Mouse (Mus musculus): ENCODE measurements around the gene Dbx2. TPM values are rescaled to one million over a fixed set of nuclear protein-coding genes. Genes with fewer than 3 reads are reported as not detected.

Gene Dbx2
- total and polyA plus RNA-seq, 2 experiments from 2014 or later: not detected

GRCm38 (mm10) chr15:95661718-95662117 is 6.0 kb upstream of the Dbx2 start:
- DNase-seq (ENCODE audit: low spot score) (no peak), ATAC-seq (ENCODE audit: insufficient read depth, low read depth) (no peak)
- Histone ChIP-seq H3K4me1 (ENCODE audit: control insufficient read depth, insufficient read depth) (no peaks in the 10 kb centered on the region), H3K36me3 (replicated peaks; ENCODE audit: control insufficient read depth, insufficient read depth, low read length) (no peaks in the 10 kb centered on the region), H3K9ac (replicated peaks; ENCODE audit: low read depth, low read length) (no peak overlapping the region), H3K4me3 (ENCODE audit: low read depth, low read length) (no peak overlapping the region), H3K27ac (ENCODE audit: low read depth) (no peak overlapping the region), H3K9me3 (replicated peaks; ENCODE audit: control insufficient read depth, low read length) (no peaks in the 10 kb centered on the region), H3K4me2 (ENCODE audit: low read depth, low read length) (no peak overlapping the region), H3K27me3 (ENCODE audit: control insufficient read depth, insufficient read depth, low read length) (0 out of 2 replicates have a peak, but pooled peaks cover 3% of the 10 kb centered on the region)
- 65% methylated on average over 2 of the region's 2 CpGs for WGBS
- TF ChIP-seq EP300 (IDR thresholded peaks at IDR 0.05; ENCODE audit: low read depth): no peak
- TF ChIP-seq CTCF (IDR thresholded peaks at IDR 0.05; ENCODE audit: low read depth): no peak

- ATAC-seq (ENCODE audit: insufficient read depth, low read depth) (no peak), DNase-seq (ENCODE audit: low spot score) (no peak)
- H3K9me3 ChIP-seq (replicated peaks; ENCODE audit: control insufficient read depth, low read length): no peaks in the 10 kb centered on the region
- no peak overlapping the region for H3K9ac ChIP-seq (replicated peaks; ENCODE audit: low read depth, low read length)
- no peak for TF ChIP-seq EP300 (IDR thresholded peaks at IDR 0.05; ENCODE audit: low read depth)
- TF ChIP-seq CTCF (IDR thresholded peaks at IDR 0.05; ENCODE audit: low read depth): no peak
- peaks cover 7% of the 10 kb centered on the region for H3K27me3 ChIP-seq (ENCODE audit: control insufficient read depth, insufficient read depth, low read length)
- 25% methylated on average over 5 of the region's 5 CpGs for WGBS
- H3K4me2 ChIP-seq (ENCODE audit: low read depth, low read length): no peak overlapping the region
- no peak overlapping the region for H3K27ac ChIP-seq (ENCODE audit: low read depth)
- no peaks in the 10 kb centered on the region for H3K4me1 ChIP-seq (ENCODE audit: control insufficient read depth, insufficient read depth)
- no peak overlapping the region for H3K4me3 ChIP-seq (ENCODE audit: low read depth, low read length)
- no peaks in the 10 kb centered on the region for H3K36me3 ChIP-seq (replicated peaks; ENCODE audit: control insufficient read depth, insufficient read depth, low read length)
These were observed 4.6 kb upstream of the Dbx2 start for GRCm38 (mm10) chr15:95660368-95660767.

- WGBS: 1% methylated on average over 46 of the region's 49 CpGs
- H3K27me3 ChIP-seq (ENCODE audit: control insufficient read depth, insufficient read depth, low read length): peaks cover 62% of the 10 kb centered on the region
These were observed 1.4 kb downstream of the Dbx2 start for GRCm38 (mm10) chr15:95654211-95654897.

GRCm38 (mm10) chr15:95653812-95654210 is 1.9 kb downstream of the Dbx2 start:
- Histone ChIP-seq H3K9ac (replicated peaks; ENCODE audit: low read depth, low read length) (no peak overlapping the region), H3K27ac (ENCODE audit: low read depth) (no peak overlapping the region), H3K4me1 (ENCODE audit: control insufficient read depth, insufficient read depth) (no peaks in the 10 kb centered on the region), H3K4me3 (ENCODE audit: low read depth, low read length) (0 out of 2 replicates have a peak overlapping the region, but pooled peaks have one; percentile 24), H3K27me3 (ENCODE audit: control insufficient read depth, insufficient read depth, low read length) (peaks cover 65% of the 10 kb centered on the region), H3K36me3 (replicated peaks; ENCODE audit: control insufficient read depth, insufficient read depth, low read length) (no peaks in the 10 kb centered on the region), H3K4me2 (ENCODE audit: low read depth, low read length) (no peak overlapping the region), H3K9me3 (replicated peaks; ENCODE audit: control insufficient read depth, low read length) (no peaks in the 10 kb centered on the region)
- WGBS: 5% methylated on average over 6 of the region's 6 CpGs
- TF ChIP-seq CTCF (IDR thresholded peaks at IDR 0.05; ENCODE audit: low read depth) (no peak), EP300 (IDR thresholded peaks at IDR 0.05; ENCODE audit: low read depth) (no peak)
- DNase-seq (ENCODE audit: low spot score) (no peak), ATAC-seq (ENCODE audit: insufficient read depth, low read depth) (no peak)

More at GRCm38 (mm10) chr15:95654211-95654897, 1.4 kb downstream of the Dbx2 start:
- no peak for TF ChIP-seq EP300 (IDR thresholded peaks at IDR 0.05; ENCODE audit: low read depth)
- TF ChIP-seq CTCF (IDR thresholded peaks at IDR 0.05; ENCODE audit: low read depth): no peak
- peak overlapping the region; percentile 44 for H3K4me2 ChIP-seq (ENCODE audit: low read depth, low read length)
- peak overlapping the region; percentile 24 for H3K4me3 ChIP-seq (ENCODE audit: low read depth, low read length)
- ATAC-seq (ENCODE audit: insufficient read depth, low read depth) (no peak), DNase-seq (ENCODE audit: low spot score) (no peak)
- H3K4me1 ChIP-seq (ENCODE audit: control insufficient read depth, insufficient read depth): no peaks in the 10 kb centered on the region
- no peak overlapping the region for H3K9ac ChIP-seq (replicated peaks; ENCODE audit: low read depth, low read length)
- no peak overlapping the region for H3K27ac ChIP-seq (ENCODE audit: low read depth)
- H3K9me3 ChIP-seq (replicated peaks; ENCODE audit: control insufficient read depth, low read length): no peaks in the 10 kb centered on the region
- no peaks in the 10 kb centered on the region for H3K36me3 ChIP-seq (replicated peaks; ENCODE audit: control insufficient read depth, insufficient read depth, low read length)

GRCm38 (mm10) chr15:95652898-95653707 is 2.7 kb downstream of the Dbx2 start:
- TF ChIP-seq EP300 (IDR thresholded peaks at IDR 0.05; ENCODE audit: low read depth) (no peak), CTCF (IDR thresholded peaks at IDR 0.05; ENCODE audit: low read depth) (no peak)
- H3K36me3 ChIP-seq (replicated peaks; ENCODE audit: control insufficient read depth, insufficient read depth, low read length): no peaks in the 10 kb centered on the region
- H3K9ac ChIP-seq (replicated peaks; ENCODE audit: low read depth, low read length): no peak overlapping the region
- ATAC-seq (ENCODE audit: insufficient read depth, low read depth) (no peak), DNase-seq (ENCODE audit: low spot score) (no peak)
- 4% methylated on average over 23 of the region's 23 CpGs for WGBS
- no peaks in the 10 kb centered on the region for H3K9me3 ChIP-seq (replicated peaks; ENCODE audit: control insufficient read depth, low read length)
- no peak overlapping the region for H3K27ac ChIP-seq (ENCODE audit: low read depth)
- no peak overlapping the region for H3K4me2 ChIP-seq (ENCODE audit: low read depth, low read length)
- H3K4me3 ChIP-seq (ENCODE audit: low read depth, low read length): no peak overlapping the region
- H3K4me1 ChIP-seq (ENCODE audit: control insufficient read depth, insufficient read depth): no peaks in the 10 kb centered on the region
- peaks cover 62% of the 10 kb centered on the region for H3K27me3 ChIP-seq (ENCODE audit: control insufficient read depth, insufficient read depth, low read length)
